Mouse (Mus musculus) CH12.LX (cell line): ENCODE results near the gene Igbp1b.

Experiments used
- CTCF ChIP-seq, 2 experiments: IDR thresholded peaks in 1 of 2; conservative IDR thresholded peaks in 1 of 2; 2 replicates each; pipeline ENCODE4 v1.5.1; 2011 to 2012; ENCODE audit warnings: low read depth in 2 of 2, low read length in 2 of 2, improper control_type of control experiment in 1 of 2, inconsistent platforms in 1 of 2, mild to moderate bottlenecking in 1 of 2, moderate library complexity in 1 of 2
- JUN ChIP-seq: IDR thresholded peaks from 2 replicates; pipeline ENCODE4 v1.6.1; 2011; ENCODE audit warnings: low read depth, mild to moderate bottlenecking, low read length, improper control_type of control experiment, moderate library complexity; ENCODE audit not compliant: insufficient read depth
- MAZ ChIP-seq: IDR thresholded peaks from 2 replicates; pipeline ENCODE4 v1.6.1; 2012; ENCODE audit warnings: low read depth, mild to moderate bottlenecking, inconsistent platforms, low read length, improper control_type of control experiment, moderate library complexity
- POLR2A ChIP-seq: IDR thresholded peaks from 2 replicates; pipeline ENCODE4 v1.6.1; 2011; ENCODE audit warnings: low read depth, mild to moderate bottlenecking, improper control_type of control experiment, low read length
- USF1 ChIP-seq: IDR thresholded peaks from 2 replicates; pipeline ENCODE4 v1.6.1; 2014; ENCODE audit warnings: low read depth, mild to moderate bottlenecking, inconsistent platforms, low read length, improper control_type of control experiment
- ZKSCAN1 ChIP-seq: IDR thresholded peaks from 2 replicates; pipeline ENCODE4 v1.6.1; 2012; ENCODE audit warnings: low read depth, inconsistent platforms, low read length, improper control_type of control experiment, borderline replicate concordance

GRCm38 (mm10) chr6:138645604-138646003 lies 12.7 kb downstream of the Igbp1b start:
- no peak for TF ChIP-seq ZKSCAN1
- TF ChIP-seq MAZ: no peak
- no peak for TF ChIP-seq POLR2A
- no peak for TF ChIP-seq CTCF (conservative IDR thresholded peaks at IDR 0.05 in 1 of 2, IDR thresholded peaks at IDR 0.05 in 1 of 2; ENCODE audit: low read depth in 2 of 2, low read length in 2 of 2)
- no peak for TF ChIP-seq USF1
- no peak for TF ChIP-seq JUN
